Mouse (Mus musculus) cortical plate, adult 2 months (tissue): ENCODE results near the gene Ndrg3.

ENCODE experiments used
- CTCF ChIP-seq: fragments of 200-500 bp; IDR thresholded peaks from 2 replicates; pipeline ENCODE4 v1.5.1; 2011; ENCODE audit warnings: mild to moderate bottlenecking, control low read depth, low read length; ENCODE audit not compliant: insufficient read depth; ENCODE audit errors: extremely low read depth
- POLR2A ChIP-seq: fragments of 200-500 bp; IDR thresholded peaks from 2 replicates; pipeline ENCODE4 v1.6.1; 2011; ENCODE audit warnings: mild to moderate bottlenecking, low read length, control low read depth; ENCODE audit not compliant: insufficient read depth; ENCODE audit errors: extremely low read depth

- TF ChIP-seq CTCF (no peak), POLR2A (no peak)
Measured at GRCm38 (mm10) chr2:157010634-157011310, 18.9 kb upstream of the Ndrg3 start.
